Mouse (Mus musculus) testis, adult 2 months (tissue): Measurements from ENCODE around the gene Pcif1. TPM values are rescaled to one million over a fixed set of nuclear protein-coding genes. Genes with fewer than 3 reads are reported as not detected.
A peak's percentile ranks its signal among the peaks of the same experiment; 100 is the strongest.
"Not testable (repeated sequence)": the region's sequence is repeated elsewhere in the genome, so short reads cannot be mapped to it uniquely, and the experiment has no call there.

Source experiments
- H3K27ac ChIP-seq: fragments of 200-500 bp; 2 replicates; pipeline ENCODE4 v1.5.1; 2012; ENCODE audit warnings: low read depth, low read length; ENCODE audit not compliant: control insufficient read depth, insufficient read depth
- H3K27me3 ChIP-seq: fragments of 200-500 bp; 2 replicates; pipeline ENCODE4 v1.6.1; 2012; ENCODE audit warnings: mild to moderate bottlenecking, low read length, moderate library complexity; ENCODE audit not compliant: control insufficient read depth, insufficient read depth
- H3K36me3 ChIP-seq: fragments of 200-500 bp; 2 replicates; pipeline ENCODE4 v1.6.1; 2012; ENCODE audit warnings: mild to moderate bottlenecking, low read length; ENCODE audit not compliant: control insufficient read depth, insufficient read depth
- H3K4me1 ChIP-seq: fragments of 200-500 bp; 2 replicates; pipeline ENCODE4 v1.6.1; 2012; ENCODE audit warnings: low read length; ENCODE audit not compliant: control insufficient read depth, insufficient read depth
- H3K4me3 ChIP-seq: fragments of 200-500 bp; 2 replicates; pipeline ENCODE4 v1.5.1; 2012; ENCODE audit warnings: low read depth, mild to moderate bottlenecking, low read length, moderate library complexity, mixed read lengths; ENCODE audit not compliant: control insufficient read depth
- CTCF ChIP-seq: fragments of 200-500 bp; IDR thresholded peaks from 2 replicates; pipeline ENCODE4 v1.5.1; 2012; ENCODE audit warnings: low read depth, mild to moderate bottlenecking, inconsistent platforms, low read length, moderate library complexity; ENCODE audit not compliant: control insufficient read depth, insufficient read depth, insufficient replicate concordance
- POLR2A ChIP-seq: fragments of 200-500 bp; IDR thresholded peaks from 2 replicates; pipeline ENCODE4 v1.6.1; 2012; ENCODE audit warnings: low read depth, mild to moderate bottlenecking, inconsistent platforms, low read length, moderate library complexity; ENCODE audit not compliant: control insufficient read depth
- polyA plus RNA-seq: library from polyadenylated mRNA; depleted of rRNA; stranded (reverse); fragments of >200 nt; gene quantifications from 2 replicates; pipeline ENCODE4 v1.2.3, GENCODE M21; 2012

Gene Pcif1
- polyA plus RNA-seq, 1 experiment: 17.0 TPM

- H3K4me3 ChIP-seq: no peak overlapping the region
- TF ChIP-seq CTCF: no peak
- no peak for TF ChIP-seq POLR2A
- no peak overlapping the region for H3K27ac ChIP-seq
- no peaks in the 10 kb centered on the region for H3K36me3 ChIP-seq
- H3K27me3 ChIP-seq: no peaks in the 10 kb centered on the region
- H3K4me1 ChIP-seq: peaks cover 10% of the 10 kb centered on the region
These were observed 10.6 kb upstream of the Pcif1 start for GRCm38 (mm10) chr2:164868491-164868890.

DNA sequence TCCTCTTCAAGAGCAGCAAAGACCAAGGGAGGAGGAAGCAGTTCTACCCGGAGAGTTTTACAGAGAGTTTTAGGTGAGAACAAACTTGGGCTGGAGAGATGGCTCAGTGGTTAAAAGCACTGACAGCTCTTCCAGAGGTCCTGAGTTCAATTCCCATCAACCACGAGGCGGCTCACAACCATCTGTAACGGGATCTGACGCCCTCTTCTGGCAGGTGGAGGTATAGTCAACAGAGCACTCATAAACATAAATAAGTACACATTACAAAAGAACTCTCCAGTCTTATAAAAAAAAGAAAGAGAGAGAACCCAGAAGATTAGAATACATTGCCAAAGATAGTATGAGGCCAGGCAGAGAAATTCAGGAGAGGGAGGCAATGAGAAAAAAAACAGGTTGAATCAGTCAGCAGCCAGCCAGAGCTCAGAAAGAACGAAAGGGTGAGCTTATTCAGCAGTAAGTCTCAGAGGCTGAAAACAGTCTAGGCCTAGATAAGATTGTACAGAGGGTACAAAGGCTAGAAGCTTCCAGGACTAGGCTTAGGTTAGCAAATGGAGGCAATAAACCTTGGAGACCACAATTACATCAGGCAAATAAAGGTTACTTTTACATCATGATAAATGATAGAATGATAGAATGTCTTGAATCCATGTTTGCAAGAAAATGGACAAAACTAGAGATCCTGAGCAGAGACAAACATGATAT lies 7.4 kb upstream of the Pcif1 start:
- H3K36me3 ChIP-seq: no peaks in the 10 kb centered on the region
- peaks cover 10% of the 10 kb centered on the region for H3K4me1 ChIP-seq
- no peak overlapping the region for H3K27ac ChIP-seq
- H3K4me3 ChIP-seq: no peak overlapping the region
- H3K27me3 ChIP-seq: no peaks in the 10 kb centered on the region
- TF ChIP-seq CTCF (0 out of 2 replicates have a peak, but pooled peaks have one; percentile 18), POLR2A (no peak)

- H3K36me3 ChIP-seq: no peaks in the 10 kb centered on the region
- peaks cover 5% of the 10 kb centered on the region for H3K4me1 ChIP-seq
- H3K4me3 ChIP-seq: no peak overlapping the region
- TF ChIP-seq CTCF: no peak
- no peak for TF ChIP-seq POLR2A
- no peaks in the 10 kb centered on the region for H3K27me3 ChIP-seq
- H3K27ac ChIP-seq: no peak overlapping the region
These were observed 5.5 kb upstream of the Pcif1 start for GRCm38 (mm10) chr2:164873621-164874020.

DNA sequence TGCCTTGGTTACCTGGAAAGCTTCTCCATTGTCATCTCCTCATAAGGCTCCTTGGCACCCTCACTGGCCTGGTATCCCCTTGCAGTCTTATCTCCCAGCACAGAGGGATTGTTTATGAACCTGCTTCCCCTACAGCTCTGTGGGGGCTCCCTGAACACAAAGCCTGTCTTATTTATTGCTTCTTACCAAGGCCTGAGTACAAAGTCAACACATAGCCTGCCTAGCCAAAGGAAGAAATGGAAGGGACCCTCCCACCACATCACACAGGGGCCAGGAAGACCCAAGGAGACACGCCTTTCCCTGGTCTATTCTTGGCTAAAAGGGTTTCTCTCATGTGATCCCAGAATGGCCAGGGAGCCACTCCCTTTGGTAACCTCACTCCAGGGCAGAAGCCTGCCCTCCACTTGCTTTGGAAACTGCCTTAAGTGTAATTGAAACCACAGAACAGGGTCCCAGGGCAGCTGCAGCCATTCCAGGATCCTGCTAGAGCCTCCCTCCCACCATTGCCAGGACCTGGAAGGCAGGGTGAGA lies 4.8 kb upstream of the Pcif1 start:
- H3K27me3 ChIP-seq: no peaks in the 10 kb centered on the region
- H3K4me3 ChIP-seq: no peak overlapping the region
- H3K27ac ChIP-seq: no peak overlapping the region; the same call in 1 of the 2 replicates
- no peak for TF ChIP-seq CTCF
- no peak for TF ChIP-seq POLR2A
- H3K36me3 ChIP-seq: no peaks in the 10 kb centered on the region
- peaks cover 7% of the 10 kb centered on the region for H3K4me1 ChIP-seq

DNA sequence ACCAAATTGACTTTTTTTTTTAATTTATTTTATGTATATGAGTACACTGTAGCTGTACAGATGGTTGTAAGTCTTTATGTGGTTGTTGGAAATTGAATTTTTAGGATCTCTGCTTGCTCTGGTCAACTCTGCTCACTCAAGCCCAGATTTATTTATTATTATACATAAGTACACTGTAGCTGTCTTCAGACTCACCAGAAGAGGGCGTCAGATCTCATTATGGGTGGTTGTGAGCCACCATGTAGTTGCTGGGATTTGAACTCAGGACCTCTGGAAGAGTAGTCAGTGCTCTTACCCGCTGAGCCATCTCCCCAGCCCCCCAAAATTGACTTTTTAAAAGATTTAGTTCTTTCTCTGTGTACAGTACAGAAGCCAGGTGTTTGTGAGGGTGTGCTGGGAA lies 3.5 kb upstream of the Pcif1 start:
- H3K27ac ChIP-seq, H3K36me3 ChIP-seq, H3K4me3 ChIP-seq, H3K27me3 ChIP-seq: not testable (repeated sequence)
- H3K4me1 ChIP-seq: peaks cover 13% of the 10 kb centered on the region

GRCm38 (mm10) chr2:164877376-164878215 lies 1.5 kb upstream of the Pcif1 start:
- not testable (repeated sequence) for H3K4me3 ChIP-seq, H3K27ac ChIP-seq, H3K27me3 ChIP-seq, H3K36me3 ChIP-seq
- peaks cover 14% of the 10 kb centered on the region for H3K4me1 ChIP-seq

GRCm38 (mm10) chr2:164878509-164879227 lies 436 bp upstream of the Pcif1 start:
- Histone ChIP-seq H3K27ac (peak overlapping the region; percentile 90), H3K36me3 (no peaks in the 10 kb centered on the region), H3K4me3 (peak overlapping the region; percentile 97), H3K27me3 (no peaks in the 10 kb centered on the region), H3K4me1 (peaks cover 14% of the 10 kb centered on the region)
- TF ChIP-seq CTCF (no peak), POLR2A (no peak; the same call in 1 of the 2 replicates)
